Mouse (Mus musculus) embryonic stem cell, embryonic (primary cell): ENCODE measurements at regions not wholly inside any gene's neighbourhood (a gene's known extent, or its start where the extent isn't known, plus 50 kb on each side); places are given as distances from the start of the nearest gene placed in this dataset.
"Not testable (repeated sequence)": the region's sequence is repeated elsewhere in the genome, so short reads cannot be mapped to it uniquely, and the experiment has no call there.

Source experiments
- CTCF ChIA-PET, 4 experiments: fragments of 300-600 bp in 2 of 4; fragments of 350-600 bp in 2 of 4; sonication (Branson Sonifier 250); formaldehyde crosslinking; loops; one replicate each; lab custom pipeline; 2022; ENCODE audit warnings: inconsistent platforms in 2 of 4; lab: Charles Lee
- POLR2A ChIA-PET, 4 experiments: fragments of 300-600 bp in 2 of 4; fragments of 350-600 bp in 2 of 4; sonication (Branson Sonifier 250); formaldehyde crosslinking; loops; one replicate each; lab custom pipeline; 2022; ENCODE audit warnings: antibody characterized with exemption in 4 of 4, inconsistent platforms in 1 of 4; lab: Charles Lee

- CTCF ChIA-PET: interaction anchor here in 1 of 4 experiments (0.6 kb wide), 1 partner anchor 10 kb away, joined by 10 read pairs; no protein-coding TSS in a partner anchor
These were observed 405.8 kb upstream of the Klhl29 start for GRCm38 (mm10) chr12:5781276-5781675.

GRCm38 (mm10) chr12:5777556-5777955 lies 402.1 kb upstream of the Klhl29 start:
- CTCF ChIA-PET: no interaction called here
- POLR2A ChIA-PET: no interaction called here

More at GRCm38 (mm10) chr12:5781276-5781675, 405.8 kb upstream of the Klhl29 start:
- POLR2A ChIA-PET: interaction anchor here in 1 of 4 experiments (0.6 kb wide), 1 partner anchor 109 kb away, joined by 3 read pairs; no protein-coding TSS in a partner anchor

DNA sequence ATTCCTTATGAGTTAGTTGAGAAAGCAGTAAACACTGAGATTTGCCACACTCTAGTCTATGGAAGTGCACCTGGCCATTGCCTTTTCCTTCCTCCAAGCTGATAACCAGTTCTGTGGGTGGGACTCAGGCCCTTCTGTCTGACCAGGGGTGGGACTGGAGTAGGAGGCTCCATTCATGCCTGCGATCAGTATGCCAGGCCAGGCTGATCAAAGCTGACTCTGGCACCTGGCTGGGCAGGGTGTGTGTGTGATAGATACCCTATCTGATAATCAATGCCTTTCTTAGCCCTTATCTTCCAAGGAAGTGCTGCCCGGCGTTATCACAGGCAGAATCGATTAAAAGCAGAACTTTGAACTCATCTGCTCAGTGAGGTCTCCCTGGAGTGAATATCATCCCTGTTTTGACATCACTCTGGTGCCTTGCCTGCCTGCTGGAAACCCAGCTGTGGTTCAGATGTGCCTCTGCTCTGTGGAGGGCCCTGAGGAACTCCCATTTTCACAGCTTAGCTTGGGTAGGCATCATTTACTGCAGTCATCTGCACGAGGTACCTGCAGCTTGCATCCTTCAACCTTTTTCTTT lies 396.0 kb upstream of the Klhl29 start:
- POLR2A ChIA-PET: no interaction called here
- CTCF ChIA-PET: interaction anchor here in 1 of 4 experiments (1.1 kb wide), 1 partner anchor 361 kb away, joined by 3 read pairs; no protein-coding TSS in a partner anchor

DNA sequence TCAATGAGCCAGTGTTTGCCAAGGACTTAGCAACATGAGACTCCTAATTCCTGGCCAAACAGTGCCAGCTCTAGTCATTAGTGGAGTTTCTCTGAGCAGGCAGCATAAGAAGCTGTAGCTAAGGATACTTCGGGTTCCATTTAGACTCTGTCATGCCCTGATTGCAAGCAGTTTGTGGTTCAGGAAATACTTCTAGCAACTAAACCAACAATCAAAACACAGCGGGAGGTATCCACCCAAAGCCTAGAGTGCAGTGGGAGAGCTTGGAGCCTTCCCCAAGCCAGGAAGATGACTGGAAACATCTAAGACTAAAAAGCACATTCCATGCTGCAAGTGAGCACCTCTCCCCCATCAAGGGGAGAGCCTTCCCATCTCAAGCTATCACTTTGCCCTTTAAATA lies 395.0 kb upstream of the Klhl29 start:
- POLR2A ChIA-PET: no interaction called here
- CTCF ChIA-PET: no interaction called here

DNA sequence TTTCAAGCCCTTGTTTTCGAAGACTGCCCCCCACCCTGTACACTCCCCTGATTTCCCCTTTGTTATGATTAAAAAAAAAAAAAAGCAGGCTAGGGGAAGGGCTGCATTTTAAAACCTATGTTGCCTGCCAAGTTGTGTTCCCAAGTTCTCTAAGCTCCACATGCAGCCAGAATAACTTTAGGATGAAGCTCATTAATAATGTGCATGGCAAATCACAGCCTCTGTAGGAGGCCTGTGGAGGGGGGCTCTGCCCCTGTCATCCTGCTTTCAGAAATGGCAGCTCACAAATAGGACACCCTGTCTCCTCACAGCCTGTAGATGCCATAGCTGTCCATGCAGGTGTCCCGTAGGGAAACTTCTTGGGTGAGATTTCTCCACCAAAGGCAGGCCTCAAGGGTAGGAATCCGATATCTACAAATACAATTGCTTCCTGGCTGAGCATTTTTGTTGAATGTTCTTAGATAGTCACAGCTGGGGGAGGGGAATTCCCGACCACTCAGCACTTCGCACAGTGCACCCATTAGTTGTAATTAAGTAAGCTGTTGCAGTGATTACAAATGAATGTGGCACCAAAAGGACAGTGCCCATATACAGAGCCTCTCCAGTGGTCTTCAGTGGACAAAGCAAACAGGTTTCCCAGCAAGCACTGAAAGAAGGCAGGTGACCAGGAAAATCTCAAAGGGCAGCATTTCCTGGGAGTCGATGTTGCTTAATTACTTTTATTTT lies 389.1 kb upstream of the Klhl29 start:
- ChIA-PET CTCF (interaction anchor here in 1 of 4 experiments (0.6 kb wide), 1 partner anchor 1232 kb away, joined by 3 read pairs; no protein-coding TSS in a partner anchor), POLR2A (interaction anchor here in 1 of 4 experiments (0.7 kb wide), 1 partner anchor 341 kb away, joined by 3 read pairs; no protein-coding TSS in a partner anchor)

GRCm38 (mm10) chr12:5764026-5764425 lies 388.5 kb upstream of the Klhl29 start:
- CTCF ChIA-PET: no interaction called here
- POLR2A ChIA-PET: no interaction called here

DNA sequence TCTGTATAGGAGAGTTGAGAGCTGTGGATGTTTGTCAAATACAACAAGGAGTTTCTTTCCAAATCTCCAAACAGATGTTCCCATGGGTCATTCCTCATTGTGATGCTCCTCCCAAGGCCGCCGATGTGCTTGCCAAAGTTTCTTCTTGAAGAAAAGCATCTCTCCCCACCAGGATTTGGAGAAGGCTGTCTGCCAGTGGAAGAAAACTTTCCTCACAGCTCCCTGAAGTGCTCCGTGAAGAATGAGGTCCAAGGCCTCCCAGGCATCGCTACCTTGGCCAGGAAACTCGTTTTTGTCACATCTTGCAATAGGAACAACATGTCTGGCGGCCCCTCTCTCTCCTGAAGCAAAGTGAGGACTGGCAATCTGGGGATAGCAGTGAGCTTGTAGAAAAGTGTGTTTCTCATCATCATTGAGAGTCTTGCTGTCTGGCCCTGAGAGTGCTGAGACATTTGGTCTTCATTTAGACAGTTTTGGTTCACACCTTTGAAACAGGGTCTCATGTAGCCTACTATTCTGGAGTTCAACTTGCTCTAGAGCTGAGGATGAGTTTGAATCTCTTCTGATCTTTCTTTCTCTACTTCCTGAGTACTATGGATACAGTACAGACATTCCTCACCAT lies 386.9 kb upstream of the Klhl29 start:
- POLR2A ChIA-PET: no interaction called here
- CTCF ChIA-PET: no interaction called here

GRCm38 (mm10) chr12:5759485-5759884 lies 384.0 kb upstream of the Klhl29 start:
- CTCF ChIA-PET: interaction anchor here in 1 of 4 experiments (0.7 kb wide), 1 partner anchor 30 kb away, joined by 4 read pairs; no protein-coding TSS in a partner anchor
- POLR2A ChIA-PET: no interaction called here

DNA sequence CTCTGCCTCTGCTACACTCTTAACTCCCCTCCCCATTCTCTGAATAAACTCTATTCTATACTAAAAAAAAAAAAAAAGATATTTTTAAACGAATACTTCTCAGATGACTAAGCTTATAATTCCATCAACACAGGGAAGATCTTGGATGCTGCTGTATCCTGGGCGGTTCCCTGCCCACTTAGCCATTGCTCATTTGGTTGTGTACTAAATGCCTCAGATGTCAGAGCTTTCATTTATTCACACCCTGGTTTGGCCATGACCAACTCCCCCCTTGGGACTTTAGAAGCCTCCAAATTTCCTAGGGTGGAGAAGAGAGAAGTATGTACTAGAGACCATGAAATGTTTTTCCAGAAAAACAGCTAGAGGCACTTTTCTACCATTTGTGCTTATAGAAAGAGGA lies 382.3 kb upstream of the Klhl29 start:
- CTCF ChIA-PET: no interaction called here
- POLR2A ChIA-PET: no interaction called here

DNA sequence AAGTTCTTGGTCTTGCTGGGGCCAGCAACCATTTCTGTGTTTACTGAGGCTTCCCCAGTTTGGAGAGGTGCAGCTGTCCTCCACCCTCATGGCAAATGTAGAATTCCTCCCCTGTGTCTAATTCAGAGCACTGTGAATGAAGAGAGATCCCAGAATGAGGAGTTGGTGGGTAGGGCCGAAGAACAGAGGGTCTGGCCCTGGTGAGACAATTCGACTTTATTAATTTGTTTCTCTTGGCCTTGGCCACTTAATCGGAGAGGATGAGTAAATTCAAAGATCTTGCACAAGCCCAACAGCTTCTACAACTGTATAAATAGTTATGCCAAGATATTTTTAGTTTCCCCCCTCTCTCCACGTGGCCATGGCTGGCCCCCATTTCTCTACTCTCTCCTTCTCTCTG lies 381.9 kb upstream of the Klhl29 start:
- ChIA-PET POLR2A (no interaction called here), CTCF (no interaction called here)

DNA sequence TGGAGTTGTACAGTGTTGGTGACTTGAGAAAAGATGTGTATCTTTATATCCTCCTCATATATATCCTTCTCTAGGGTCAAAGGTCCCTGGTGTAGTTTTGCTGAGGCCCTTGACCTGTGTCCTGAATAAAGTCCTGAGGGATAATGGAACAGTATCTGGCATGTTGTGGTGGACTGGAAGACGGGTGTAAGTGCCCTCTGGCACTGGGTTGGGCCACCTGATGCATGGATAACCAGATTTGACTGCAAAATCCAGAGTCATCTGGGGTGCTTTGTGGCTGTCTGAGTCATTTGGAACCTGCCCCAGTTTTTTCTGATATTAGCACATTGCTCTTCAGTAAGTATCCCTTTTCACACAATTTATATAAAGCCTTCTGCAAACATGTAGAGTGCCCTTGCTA lies 378.3 kb upstream of the Klhl29 start:
- ChIA-PET POLR2A (no interaction called here), CTCF (no interaction called here)

- ChIA-PET CTCF (no interaction called here), POLR2A (no interaction called here)
These were observed 368.7 kb upstream of the Klhl29 start for GRCm38 (mm10) chr12:5744086-5744709.

DNA sequence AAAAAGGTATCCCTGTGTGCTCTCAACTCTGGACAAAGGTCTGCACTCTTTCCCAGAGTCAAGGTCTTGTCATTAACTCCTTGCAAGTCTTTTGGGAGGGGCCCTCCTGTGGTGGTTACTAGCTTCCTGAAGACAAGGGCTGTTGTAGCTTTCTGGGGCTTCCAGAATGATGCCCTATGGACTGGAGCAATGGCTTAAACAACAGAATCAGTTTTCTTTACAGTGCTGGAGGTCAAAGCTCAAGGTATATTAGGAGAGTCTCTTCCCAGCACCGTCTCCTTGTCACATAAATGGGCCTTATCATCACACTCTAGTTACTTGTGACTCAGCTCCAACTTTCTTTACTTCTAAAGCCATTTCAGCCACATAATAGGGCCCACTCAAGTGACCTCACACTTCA lies 360.6 kb upstream of the Klhl29 start:
- POLR2A ChIA-PET: no interaction called here
- CTCF ChIA-PET: interaction anchor here in 1 of 4 experiments (0.6 kb wide), 1 partner anchor 1596 kb away, joined by 7 read pairs; no protein-coding TSS in a partner anchor

- POLR2A ChIA-PET: interaction anchor here in 1 of 4 experiments (0.7 kb wide), 1 partner anchor 24 kb away, joined by 4 read pairs; no protein-coding TSS in a partner anchor
These were observed 359.4 kb upstream of the Klhl29 start for GRCm38 (mm10) chr12:5734902-5735301.

DNA sequence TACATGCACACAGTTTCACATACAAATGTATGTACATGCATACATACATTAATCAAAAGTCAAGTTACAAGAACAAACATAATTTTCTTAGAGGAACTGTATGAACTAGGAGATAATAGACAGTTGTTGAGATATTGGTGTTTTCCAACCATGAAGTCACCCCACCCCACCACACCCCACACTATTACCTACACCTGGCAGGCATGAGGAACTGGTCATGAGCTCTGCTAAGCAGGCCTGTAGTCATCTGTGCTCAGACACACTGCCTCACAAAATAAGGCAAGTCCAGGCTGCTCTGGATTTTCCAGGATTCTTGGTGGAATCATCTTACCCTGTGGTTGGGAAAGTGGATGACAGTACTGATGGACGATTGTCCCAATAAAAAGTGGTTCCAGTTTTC lies 347.6 kb upstream of the Klhl29 start:
- POLR2A ChIA-PET: interaction anchor here in 2 of 4 experiments (0.6 to 0.7 kb wide), 2 partner anchors 399 to 901 kb away, joined by 3 read pairs; no protein-coding TSS in a partner anchor
- CTCF ChIA-PET: no interaction called here

More at GRCm38 (mm10) chr12:5734902-5735301, 359.4 kb upstream of the Klhl29 start:
- CTCF ChIA-PET: no interaction called here

DNA sequence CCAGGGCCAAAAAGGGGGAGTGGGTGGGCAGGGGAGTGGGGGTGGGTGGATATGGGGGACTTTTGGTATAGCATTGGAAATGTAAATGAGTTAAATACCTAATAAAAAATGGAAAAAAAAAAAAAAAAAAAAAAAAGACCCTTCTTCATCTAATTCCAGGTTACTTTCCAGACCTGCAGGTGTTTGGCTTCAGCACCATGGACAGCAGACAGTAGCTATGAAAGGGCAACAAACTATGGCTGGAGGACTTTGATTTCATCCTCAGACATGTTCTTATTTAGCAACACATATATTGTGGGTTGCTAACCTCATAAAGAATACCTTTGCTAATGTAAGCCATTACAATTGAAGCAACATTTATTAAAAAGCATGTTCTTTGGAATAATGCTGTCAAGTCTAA lies 342.0 kb upstream of the Klhl29 start:
- POLR2A ChIA-PET: interaction anchor here in 1 of 4 experiments (0.7 kb wide), 1 partner anchor 723 kb away, joined by 3 read pairs; no protein-coding TSS in a partner anchor
- CTCF ChIA-PET: not testable (repeated sequence)

DNA sequence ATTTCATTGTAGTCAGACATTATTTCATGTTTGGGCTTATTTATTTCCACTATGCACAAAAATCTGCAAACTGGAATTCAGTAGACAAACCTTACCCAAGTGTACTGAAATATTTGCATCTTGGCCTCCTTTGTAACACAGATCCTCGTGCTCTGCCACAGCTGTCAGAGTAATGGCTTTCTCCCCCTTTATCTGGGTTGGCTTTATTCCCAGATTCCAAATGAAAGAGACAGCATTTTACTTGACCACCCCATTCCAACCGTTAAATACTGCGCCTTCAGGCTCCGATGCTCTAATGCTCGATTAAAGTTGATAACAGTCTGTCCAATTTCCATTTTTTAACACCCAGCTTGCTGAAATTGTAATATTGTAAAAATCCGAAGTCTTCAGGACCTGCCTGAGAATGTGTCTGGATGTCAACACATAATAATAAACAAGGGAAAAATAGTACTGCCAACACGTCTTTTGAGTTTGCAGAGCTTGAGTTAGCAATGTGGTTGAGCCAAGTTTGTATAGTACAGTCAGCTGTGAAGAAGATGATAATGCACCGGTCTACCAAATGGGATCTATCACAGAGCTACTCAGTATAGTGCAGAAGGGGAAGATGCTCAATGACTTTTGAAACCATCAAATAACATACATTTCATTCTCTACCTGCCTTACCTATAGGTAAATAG lies 323.4 kb upstream of the Klhl29 start:
- ChIA-PET CTCF (no interaction called here), POLR2A (no interaction called here)

DNA sequence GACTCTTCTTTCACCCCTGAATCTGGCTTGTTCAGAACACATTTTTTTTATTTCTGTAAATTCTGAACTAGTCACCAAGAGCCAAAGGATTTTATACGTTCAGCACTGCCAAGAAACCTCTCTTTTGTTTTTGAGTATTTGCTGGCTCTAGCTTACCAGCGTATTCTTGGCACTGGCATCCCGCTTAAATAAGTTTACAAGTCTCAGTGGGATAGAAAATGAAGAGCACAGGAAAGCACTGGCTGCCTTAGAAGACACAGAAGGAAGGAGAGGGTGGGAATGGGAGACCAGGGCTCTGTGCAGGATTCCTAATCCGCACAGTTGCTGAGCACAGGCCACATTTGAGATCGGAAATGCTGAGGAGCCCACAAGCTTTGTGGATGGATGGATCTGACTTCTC lies 306.7 kb upstream of the Klhl29 start:
- CTCF ChIA-PET: no interaction called here

DNA sequence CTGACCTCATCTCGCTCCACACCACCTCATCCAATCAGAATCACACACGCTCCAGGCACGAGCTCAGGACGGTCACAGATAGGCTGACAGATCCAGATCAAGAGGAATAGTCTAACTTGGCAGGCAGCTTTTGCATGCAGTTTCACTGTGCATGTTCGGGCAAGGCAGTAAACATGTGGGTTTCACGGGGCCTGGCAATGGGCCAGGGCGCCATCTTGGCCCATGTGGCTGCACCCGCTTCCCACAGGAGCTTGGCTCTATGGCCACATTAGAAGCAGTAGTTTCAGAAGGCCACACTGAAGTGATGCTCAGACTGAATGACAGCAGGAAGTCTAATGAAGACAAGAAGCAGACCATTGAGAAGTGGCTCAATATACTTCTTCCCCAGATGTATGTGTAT lies 302.6 kb upstream of the Klhl29 start:
- CTCF ChIA-PET, POLR2A ChIA-PET: not testable (repeated sequence)

More for the DNA sequence above, 306.7 kb upstream of the Klhl29 start:
- POLR2A ChIA-PET: no interaction called here
